Mouse (Mus musculus): ENCODE results near the gene Dvl1. TPM values are rescaled to one million over a fixed set of nuclear protein-coding genes. Genes with fewer than 3 reads are reported as not detected.

Gene Dvl1
- polyA plus RNA-seq, 1 experiment from 2014 or later = 6.3 TPM

DNA sequence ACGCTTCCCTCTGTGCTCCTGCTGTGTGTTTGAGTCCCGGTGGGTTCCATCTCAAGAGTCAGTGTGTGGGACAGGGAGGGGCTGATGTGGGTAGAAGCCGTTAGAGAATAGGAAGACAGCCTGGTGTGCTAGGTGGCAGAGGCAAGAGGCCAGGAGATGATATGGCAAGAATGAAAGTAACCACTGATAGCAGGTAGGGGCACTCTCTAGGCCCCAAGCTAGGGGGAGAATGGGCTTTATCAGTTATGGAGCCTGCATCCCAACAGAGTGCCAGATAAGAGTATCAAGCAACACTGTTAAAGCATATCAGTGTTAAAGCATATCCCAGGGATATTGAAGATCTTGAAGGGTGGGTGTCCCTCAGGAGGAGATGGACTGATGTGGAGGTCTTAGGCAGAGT is 9.7 kb downstream of the Dvl1 start:
- Histone ChIP-seq H3K4me1 (ENCODE audit: control insufficient read depth, insufficient read depth, low read length) (no peaks in the 10 kb centered on the region), H3K27ac (ENCODE audit: low read depth, low read length) (no peak overlapping the region), H3K4me2 (replicated peaks; ENCODE audit: low read depth, low read length) (no peak overlapping the region), H3K36me3 (ENCODE audit: control insufficient read depth, insufficient read depth, low read length) (peaks cover 45% of the 10 kb centered on the region), H3K9me3 (ENCODE audit: control insufficient read depth, low read length) (no peaks in the 10 kb centered on the region), H3K9ac (ENCODE audit: low read depth, low read length) (no peak overlapping the region), H3K4me3 (ENCODE audit: low read length) (no peak overlapping the region), H3K27me3 (ENCODE audit: control insufficient read depth, insufficient read depth, low read length) (no peaks in the 10 kb centered on the region)
- 80% methylated on average over 3 of the region's 3 CpGs for WGBS
- ATAC-seq (ENCODE audit: low FRiP score, low TSS enrichment) = no peak

DNA sequence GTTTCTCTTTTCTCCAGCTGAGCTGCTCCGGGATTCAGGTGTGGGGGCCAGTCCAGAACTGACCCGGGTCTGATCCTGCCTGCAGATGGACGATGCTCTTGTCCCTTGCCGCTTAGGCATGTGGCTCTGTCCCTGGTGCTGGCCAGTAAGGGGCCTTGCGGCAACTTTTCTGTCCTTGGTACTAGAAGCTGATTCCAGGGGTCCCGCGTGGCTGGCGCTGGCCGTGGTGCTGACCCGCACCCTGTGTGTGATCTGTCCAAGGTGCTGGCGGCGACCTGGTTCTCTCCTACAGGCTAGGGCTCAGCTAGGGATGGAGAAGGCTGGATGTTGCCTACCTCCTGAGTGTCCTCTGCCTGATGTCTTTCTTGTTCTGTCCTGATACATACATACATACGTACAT is 12.1 kb downstream of the Dvl1 start:
- Histone ChIP-seq H3K9ac (ENCODE audit: low read depth, low read length) (no peak overlapping the region), H3K4me1 (ENCODE audit: control insufficient read depth, insufficient read depth, low read length) (no peaks in the 10 kb centered on the region), H3K9me3 (ENCODE audit: control insufficient read depth, low read length) (no peaks in the 10 kb centered on the region), H3K27ac (ENCODE audit: low read depth, low read length) (no peak overlapping the region), H3K4me3 (ENCODE audit: low read length) (no peak overlapping the region), H3K4me2 (replicated peaks; ENCODE audit: low read depth, low read length) (no peak overlapping the region), H3K27me3 (ENCODE audit: control insufficient read depth, insufficient read depth, low read length) (no peaks in the 10 kb centered on the region), H3K36me3 (ENCODE audit: control insufficient read depth, insufficient read depth, low read length) (peaks cover 44% of the 10 kb centered on the region)
- 13% methylated on average over 13 of the region's 13 CpGs for WGBS
- peak; percentile 74 for ATAC-seq (ENCODE audit: low FRiP score, low TSS enrichment)

DNA sequence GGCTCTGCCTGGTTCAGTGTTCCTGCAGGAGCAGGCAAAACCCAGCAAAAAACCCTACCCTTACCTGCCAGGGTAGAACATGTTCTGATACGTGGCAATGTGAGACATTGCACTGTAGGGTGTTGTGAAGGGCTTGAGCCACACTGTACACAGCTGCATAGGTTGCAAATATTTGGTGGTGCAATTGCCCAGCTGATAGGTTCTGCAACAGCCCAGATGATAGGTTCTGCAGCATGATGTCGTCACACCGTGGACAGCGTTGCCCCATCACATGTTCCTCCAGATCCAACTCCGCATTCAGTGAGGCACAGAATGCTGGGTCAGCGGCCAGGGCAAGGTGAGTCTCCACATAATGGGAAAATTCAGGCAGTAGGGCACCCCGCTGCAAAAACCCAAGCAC is 14.6 kb downstream of the Dvl1 start:
- Histone ChIP-seq H3K9me3 (ENCODE audit: control insufficient read depth, low read length) (no peaks in the 10 kb centered on the region), H3K4me3 (ENCODE audit: low read length) (no peak overlapping the region), H3K36me3 (ENCODE audit: control insufficient read depth, insufficient read depth, low read length) (peaks cover 41% of the 10 kb centered on the region), H3K27me3 (ENCODE audit: control insufficient read depth, insufficient read depth, low read length) (no peaks in the 10 kb centered on the region), H3K4me1 (ENCODE audit: control insufficient read depth, insufficient read depth, low read length) (no peaks in the 10 kb centered on the region), H3K4me2 (replicated peaks; ENCODE audit: low read depth, low read length) (no peak overlapping the region), H3K27ac (ENCODE audit: low read depth, low read length) (no peak overlapping the region), H3K9ac (ENCODE audit: low read depth, low read length) (no peak overlapping the region)
- 89% methylated on average over 7 of the region's 7 CpGs for WGBS
- no peak for ATAC-seq (ENCODE audit: low FRiP score, low TSS enrichment)

DNA sequence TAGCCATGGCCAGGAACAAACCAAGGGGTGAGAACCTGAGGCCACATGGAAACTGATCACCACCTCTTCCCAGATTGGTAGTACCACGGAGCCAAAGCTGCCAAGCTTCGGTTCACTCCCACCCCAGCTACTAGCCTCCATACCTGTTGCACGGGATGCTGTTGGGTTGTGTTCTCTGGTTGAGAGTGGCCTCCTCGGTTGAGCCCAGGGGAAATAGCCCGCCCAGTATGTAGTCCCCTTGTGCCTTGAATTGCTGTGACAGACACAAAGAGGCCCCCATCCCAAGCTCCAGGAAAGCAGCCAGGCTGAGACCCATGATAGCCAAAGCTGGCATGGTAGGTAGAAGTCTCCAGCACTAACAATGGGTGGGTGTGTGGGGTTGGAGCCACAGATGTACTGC is 15.8 kb downstream of the Dvl1 start, which contains the start of gene Tas1r3:
Tas1r3 (minus strand) TSS at position 362 of the 400 bp plus-strand sequence.
- no peak for ATAC-seq (ENCODE audit: low FRiP score, low TSS enrichment)
- WGBS = 81% methylated on average over 5 of the region's 5 CpGs
- Histone ChIP-seq H3K36me3 (ENCODE audit: control insufficient read depth, insufficient read depth, low read length) (peaks cover 36% of the 10 kb centered on the region), H3K4me3 (ENCODE audit: low read length) (no peak within 1 kb of the TSS), H3K4me1 (ENCODE audit: control insufficient read depth, insufficient read depth, low read length) (no peaks in the 10 kb centered on the region), H3K4me2 (replicated peaks; ENCODE audit: low read depth, low read length) (no peak within 1 kb of the TSS), H3K27ac (ENCODE audit: low read depth, low read length) (no peak within 1 kb of the TSS), H3K9ac (ENCODE audit: low read depth, low read length) (no peak within 1 kb of the TSS), H3K9me3 (ENCODE audit: control insufficient read depth, low read length) (no peaks in the 10 kb centered on the region), H3K27me3 (ENCODE audit: control insufficient read depth, insufficient read depth, low read length) (no peaks in the 10 kb centered on the region)

DNA sequence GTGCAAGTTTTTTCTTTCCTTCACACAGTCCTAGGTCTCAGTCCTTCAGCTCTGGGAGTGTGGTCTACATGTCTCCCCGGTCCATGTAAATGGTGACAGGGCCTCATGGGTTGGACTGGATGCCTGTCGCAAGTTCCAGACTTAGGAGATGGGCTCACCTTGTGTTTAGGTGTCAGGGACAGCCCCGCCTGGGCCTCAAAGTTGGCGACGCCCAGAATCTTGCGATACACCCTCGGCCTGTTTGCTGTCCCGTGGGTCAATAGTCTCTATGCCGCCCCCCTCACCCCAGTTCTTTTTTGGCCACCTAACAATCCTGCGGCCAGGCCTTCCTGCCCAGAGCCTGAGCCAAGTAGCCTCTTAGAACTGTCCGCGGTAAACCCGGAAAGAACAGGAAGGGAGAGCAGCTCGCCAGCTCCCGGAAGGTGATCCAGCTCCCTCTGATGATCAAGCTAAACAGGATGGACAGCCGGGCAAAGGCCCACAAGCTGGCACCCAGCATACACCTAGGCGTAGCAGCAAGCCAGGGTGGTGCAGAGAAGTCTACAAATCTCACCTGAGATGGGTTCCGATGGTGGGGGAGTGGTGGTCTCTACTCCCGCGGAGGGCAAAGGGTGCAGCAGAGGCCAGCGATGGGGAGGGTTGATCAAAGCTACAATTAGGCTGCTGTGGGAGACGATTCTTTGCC is 21.6 kb downstream of the Dvl1 start:
- Histone ChIP-seq H3K9me3 (ENCODE audit: control insufficient read depth, low read length) (no peaks in the 10 kb centered on the region), H3K4me1 (ENCODE audit: control insufficient read depth, insufficient read depth, low read length) (peaks cover 5% of the 10 kb centered on the region), H3K36me3 (ENCODE audit: control insufficient read depth, insufficient read depth, low read length) (peaks cover 40% of the 10 kb centered on the region), H3K4me2 (replicated peaks; ENCODE audit: low read depth, low read length) (peak overlapping the region; percentile 86), H3K27ac (ENCODE audit: low read depth, low read length) (no peak overlapping the region), H3K4me3 (ENCODE audit: low read length) (peak overlapping the region; percentile 73), H3K27me3 (ENCODE audit: control insufficient read depth, insufficient read depth, low read length) (no peaks in the 10 kb centered on the region), H3K9ac (ENCODE audit: low read depth, low read length) (peak overlapping the region; percentile 83)
- WGBS = 7% methylated on average over 22 of the region's 22 CpGs
- ATAC-seq (ENCODE audit: low FRiP score, low TSS enrichment) = peak; percentile 61

DNA sequence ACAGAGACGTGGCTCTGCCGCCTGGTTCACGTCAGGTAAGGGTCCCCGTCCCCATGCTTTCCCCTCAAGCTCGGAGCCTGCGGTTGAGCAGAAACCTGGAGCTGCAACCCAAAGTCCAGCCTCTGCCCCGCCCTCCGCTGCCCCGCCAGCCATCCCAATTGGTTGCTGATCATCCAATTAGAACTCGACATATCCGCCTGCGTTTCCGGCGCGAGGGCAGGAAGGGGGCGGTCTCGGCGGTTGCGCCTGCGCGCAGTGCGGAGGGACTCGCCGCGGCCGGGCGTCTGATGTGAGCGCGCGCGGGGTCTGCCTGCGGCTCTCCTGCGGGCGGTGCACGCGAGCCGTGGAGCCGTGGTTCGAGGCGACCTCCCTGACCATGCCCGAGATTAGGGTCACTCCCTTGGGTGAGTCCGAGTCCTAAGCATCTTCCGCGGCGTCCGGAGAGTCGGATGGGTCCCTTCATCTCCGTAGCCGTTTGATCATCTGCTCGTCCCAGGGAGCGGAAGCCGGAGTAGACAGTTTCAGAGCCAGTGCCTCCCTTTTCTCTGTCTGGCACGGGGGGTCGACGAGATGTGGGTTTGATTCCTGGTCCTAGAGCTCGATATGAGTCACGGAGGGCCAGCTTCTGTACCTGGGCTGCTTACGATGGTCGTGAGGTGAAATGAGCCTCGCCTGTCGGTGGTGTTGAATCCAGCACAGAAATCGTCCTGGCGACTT is 22.3 kb downstream of the Dvl1 start, which contains the start of the genes Cptp and Ints11:
Cptp (minus strand) TSS at position 124 of the 717 bp plus-strand sequence.
Ints11 (plus strand) TSS at position 230 of the 717 bp plus-strand sequence.
- Histone ChIP-seq H3K4me3 (ENCODE audit: low read length) (peak within 1 kb of the TSS; percentile 73), H3K27ac (ENCODE audit: low read depth, low read length) (peak within 1 kb of the TSS; percentile 31; the same call in 1 of the 2 replicates), H3K36me3 (ENCODE audit: control insufficient read depth, insufficient read depth, low read length) (peaks cover 47% of the 10 kb centered on the region), H3K4me1 (ENCODE audit: control insufficient read depth, insufficient read depth, low read length) (peaks cover 5% of the 10 kb centered on the region), H3K9me3 (ENCODE audit: control insufficient read depth, low read length) (no peaks in the 10 kb centered on the region), H3K4me2 (replicated peaks; ENCODE audit: low read depth, low read length) (peak within 1 kb of the TSS; percentile 86), H3K9ac (ENCODE audit: low read depth, low read length) (peak within 1 kb of the TSS; percentile 86), H3K27me3 (ENCODE audit: control insufficient read depth, insufficient read depth, low read length) (no peaks in the 10 kb centered on the region)
- WGBS = under 1% methylated on average over 63 of the region's 63 CpGs
- ATAC-seq (ENCODE audit: low FRiP score, low TSS enrichment) = peak; percentile 97

DNA sequence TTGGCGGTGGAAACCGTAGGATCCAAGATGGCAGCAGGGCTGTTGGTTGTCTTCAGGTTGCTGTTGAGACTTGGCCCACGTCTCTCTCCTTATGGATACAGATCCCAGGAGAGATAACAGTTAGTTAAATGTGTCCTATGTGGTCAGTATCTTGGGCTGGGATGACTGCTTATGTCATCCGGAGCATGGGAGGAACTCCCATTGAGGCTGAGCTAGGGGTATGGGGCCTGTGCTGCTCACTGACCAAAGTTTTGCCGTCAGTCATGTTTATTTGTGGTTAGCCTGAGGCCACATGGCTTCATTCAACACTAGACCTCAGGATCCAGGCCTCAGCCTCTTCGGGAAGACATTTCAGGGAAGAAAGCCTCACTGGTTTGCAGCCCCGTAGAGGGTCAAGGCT is 24.2 kb downstream of the Dvl1 start:
- Histone ChIP-seq H3K4me3 (ENCODE audit: low read length) (no peak overlapping the region), H3K27me3 (ENCODE audit: control insufficient read depth, insufficient read depth, low read length) (no peaks in the 10 kb centered on the region), H3K27ac (ENCODE audit: low read depth, low read length) (no peak overlapping the region), H3K4me2 (replicated peaks; ENCODE audit: low read depth, low read length) (no peak overlapping the region), H3K4me1 (ENCODE audit: control insufficient read depth, insufficient read depth, low read length) (peaks cover 5% of the 10 kb centered on the region), H3K9ac (ENCODE audit: low read depth, low read length) (no peak overlapping the region), H3K9me3 (ENCODE audit: control insufficient read depth, low read length) (no peaks in the 10 kb centered on the region), H3K36me3 (ENCODE audit: control insufficient read depth, insufficient read depth, low read length) (peaks cover 46% of the 10 kb centered on the region)
- ATAC-seq (ENCODE audit: low FRiP score, low TSS enrichment) = no peak
- WGBS = 91% methylated on average over 7 of the region's 7 CpGs

DNA sequence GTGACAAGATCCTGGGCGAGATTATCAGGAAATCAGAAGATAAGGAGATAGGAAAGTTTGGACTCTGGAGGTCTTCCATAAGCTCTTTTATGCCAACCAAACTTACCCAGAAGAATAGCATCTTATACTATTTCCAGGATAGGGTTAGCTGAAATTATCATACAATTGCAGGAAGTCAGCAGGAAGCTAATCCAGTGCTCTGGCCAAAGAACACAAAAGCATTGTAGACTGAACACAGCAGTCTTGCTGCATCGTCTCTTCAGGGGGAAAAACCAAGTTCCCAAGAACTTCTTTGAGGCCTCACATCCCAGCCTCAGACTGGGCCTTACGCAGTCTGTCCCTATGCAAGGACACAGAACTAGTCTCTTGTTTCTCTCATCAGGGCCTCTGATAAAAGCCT is 36.4 kb downstream of the Dvl1 start:
- H3K27ac ChIP-seq (ENCODE audit: low read depth, low read length) = peak overlapping the region; percentile 20; the same call in 1 of the 2 replicates
- 88% methylated on average over 3 of the region's 3 CpGs for WGBS
- no peaks in the 10 kb centered on the region for H3K4me1 ChIP-seq (ENCODE audit: control insufficient read depth, insufficient read depth, low read length)
- no peak overlapping the region for H3K4me2 ChIP-seq (replicated peaks; ENCODE audit: low read depth, low read length)
- ATAC-seq (ENCODE audit: low FRiP score, low TSS enrichment) = no peak
- no peaks in the 10 kb centered on the region for H3K27me3 ChIP-seq (ENCODE audit: control insufficient read depth, insufficient read depth, low read length)
- no peak overlapping the region for H3K4me3 ChIP-seq (ENCODE audit: low read length)
- peaks cover 49% of the 10 kb centered on the region for H3K36me3 ChIP-seq (ENCODE audit: control insufficient read depth, insufficient read depth, low read length)
- H3K9me3 ChIP-seq (ENCODE audit: control insufficient read depth, low read length) = no peaks in the 10 kb centered on the region
- no peak overlapping the region for H3K9ac ChIP-seq (ENCODE audit: low read depth, low read length)

DNA sequence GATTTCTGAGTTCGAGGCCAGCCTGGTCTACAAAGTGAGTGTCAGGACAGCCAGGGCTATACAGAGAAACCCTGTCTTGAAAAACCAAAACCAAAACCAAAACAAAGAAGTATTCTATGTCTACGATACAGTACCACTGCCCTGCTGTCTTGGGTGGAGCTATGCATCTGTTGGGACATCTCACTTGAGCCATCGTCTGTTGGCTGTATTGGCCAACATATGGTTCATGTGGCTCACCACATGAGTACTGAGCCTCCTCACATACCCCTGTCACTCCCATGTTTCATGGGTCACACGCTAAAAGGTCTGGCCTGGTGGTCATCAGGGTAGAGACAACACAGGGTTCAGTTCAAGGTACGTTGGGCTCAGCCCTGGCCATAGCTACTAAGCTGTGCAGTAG is 39.1 kb downstream of the Dvl1 start:
- Histone ChIP-seq H3K4me3 (ENCODE audit: low read length) (no peak overlapping the region), H3K36me3 (ENCODE audit: control insufficient read depth, insufficient read depth, low read length) (peaks cover 62% of the 10 kb centered on the region), H3K9ac (ENCODE audit: low read depth, low read length) (no peak overlapping the region), H3K27me3 (ENCODE audit: control insufficient read depth, insufficient read depth, low read length) (no peaks in the 10 kb centered on the region), H3K4me1 (ENCODE audit: control insufficient read depth, insufficient read depth, low read length) (peaks cover 5% of the 10 kb centered on the region), H3K4me2 (replicated peaks; ENCODE audit: low read depth, low read length) (no peak overlapping the region), H3K9me3 (ENCODE audit: control insufficient read depth, low read length) (no peaks in the 10 kb centered on the region), H3K27ac (ENCODE audit: low read depth, low read length) (no peak overlapping the region)
- no peak for ATAC-seq (ENCODE audit: low FRiP score, low TSS enrichment)
- WGBS = 95% methylated on average over 5 of the region's 5 CpGs

All from kidney, embryonic 14.5 days (tissue).